In the genomic region with DNA sequence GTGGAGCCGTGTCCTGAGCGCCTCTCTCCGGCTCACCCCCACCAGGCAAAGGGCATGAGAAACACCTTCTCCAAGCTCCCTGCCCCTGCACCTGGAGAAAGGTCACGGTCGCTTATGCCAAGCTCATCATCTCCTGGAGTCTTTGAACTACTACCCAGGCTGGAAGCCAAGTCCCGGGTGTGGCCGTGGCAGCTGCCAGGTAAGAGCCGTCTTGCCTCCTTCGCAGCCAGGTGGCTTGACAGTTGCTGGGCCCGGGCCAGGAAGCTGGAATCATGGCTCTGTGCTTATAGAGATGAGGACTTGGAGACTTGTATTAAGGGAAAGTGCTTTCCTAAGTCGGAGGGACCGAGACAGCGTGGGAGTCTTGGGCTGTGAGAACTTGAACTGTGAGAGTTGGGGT, we compare ENCODE assay signal across 18 mouse cellular contexts. TPM values are rescaled to one million over a fixed set of nuclear protein-coding genes. Genes with fewer than 3 reads are reported as not detected.
A peak's percentile ranks its signal among the peaks of the same experiment; 100 is the strongest.
DNase-seq lines count a peak whose midpoint lies in the region; ATAC-seq and TF ChIP-seq lines count a peak whose summit lies in the region.
"Had no signal": no experiment of that assay in that cellular context is flagged by ENCODE, and none has a peak within 500 bp of the region (broad histone marks: within the 10 kb centered on the region; RNA-seq: fewer than 3 reads in every experiment).

No protein-coding gene starts in this region.

- TF ChIP-seq CTCF in cerebellum, adult 2 months (IDR thresholded peaks at IDR 0.05; ENCODE audit: borderline replicate concordance, insufficient read depth, low read depth, low read length): no peak

- peak; percentile 19 for DNase-seq in kidney, adult 18-20 months
- DNase-seq in cerebellum, adult 2 months: peak; percentile 59 to 71
- DNase-seq in cerebellum, postnatal 36 days: peak; percentile 55 to 68
- DNase-seq in gonadal fat pad, adult 2 months (ENCODE audit: low read depth): peak; percentile 23
- no peak for DNase-seq in layer of hippocampus, adult 9-11 months
- no peak for DNase-seq in adrenal gland, postnatal 36 days
- no peak for DNase-seq in MN1 (ENCODE audit: low spot score)
- DNase-seq: kidney, postnatal 4 days; right cerebral cortex, postnatal 4 days; thymus, postnatal 14 days had no signal

- no peak overlapping the region for H3K4me2 ChIP-seq in kidney, embryonic 15.5 days
- H3K4me2 ChIP-seq: forebrain, embryonic 15.5 days; midbrain, embryonic 11.5 days; stomach, embryonic 15.5 days had no signal

- H3K27me3 ChIP-seq in kidney, embryonic 15.5 days: no peaks in the 10 kb centered on the region
- no peaks in the 10 kb centered on the region for H3K27me3 ChIP-seq in cerebellum, adult 2 months (ENCODE audit: control insufficient read depth, insufficient read depth, low read length)
- H3K27me3 ChIP-seq: forebrain, embryonic 15.5 days; stomach, embryonic 15.5 days had no signal

- no peak overlapping the region for H3K9ac ChIP-seq in kidney, embryonic 15.5 days
- H3K9ac ChIP-seq: forebrain, embryonic 15.5 days; stomach, embryonic 15.5 days had no signal

- no peaks in the 10 kb centered on the region for H3K9me3 ChIP-seq in kidney, embryonic 15.5 days (replicated peaks)
- H3K9me3 ChIP-seq: forebrain, embryonic 15.5 days; stomach, embryonic 15.5 days had no signal

- H3K36me3 ChIP-seq in kidney, embryonic 15.5 days: no peaks in the 10 kb centered on the region
- H3K36me3 ChIP-seq: forebrain, embryonic 15.5 days; stomach, embryonic 15.5 days had no signal

- no peaks in the 10 kb centered on the region for H3K4me1 ChIP-seq in kidney, embryonic 15.5 days
- H3K4me1 ChIP-seq in cerebellum, adult 2 months (ENCODE audit: control insufficient read depth, insufficient read depth, low read length): peaks cover 10% of the 10 kb centered on the region
- H3K4me1 ChIP-seq: stomach, embryonic 15.5 days had no signal

- H3K4me3 ChIP-seq in kidney, embryonic 15.5 days (replicated peaks): no peak overlapping the region
- H3K4me3 ChIP-seq in cerebellum, adult 2 months (replicated peaks; ENCODE audit: insufficient read depth, low read depth, low read length): no peak overlapping the region
- H3K4me3 ChIP-seq: forebrain, embryonic 15.5 days; myocyte; stomach, embryonic 15.5 days had no signal

- ATAC-seq in kidney, embryonic 15.5 days (replicated peaks; ENCODE audit: low FRiP score): no peak
- ATAC-seq: forebrain, embryonic 15.5 days had no signal

- H3K27ac ChIP-seq in kidney, embryonic 15.5 days: no peak overlapping the region
- H3K27ac ChIP-seq in cerebellum, adult 2 months (ENCODE audit: insufficient read depth, low read length): no peak overlapping the region
- H3K27ac ChIP-seq: forebrain, embryonic 15.5 days; stomach, embryonic 15.5 days had no signal

- no peak for TF ChIP-seq POLR2A in cerebellum, adult 2 months (IDR thresholded peaks at IDR 0.05; ENCODE audit: borderline replicate concordance, insufficient read depth, low read length)

- WGBS in kidney, embryonic 15.5 days: 91% methylated on average over 13 of the region's 13 CpGs
- WGBS in cerebellum, adult 2 months: 21% methylated on average over 13 of the region's 13 CpGs

RNA-seq across cellular contexts. Expression of gene Golga7b, which starts 16.4 kb away (rescaled TPM):
- 0.13 and 0.34 TPM in 2 replicates for polyA plus RNA-seq in kidney, embryonic 15.5 days (2015; fragmentation: Nextera tagmentation; extraction: Ambion mirVana)
- 90.4 and 98.9 TPM in 2 replicates for polyA plus RNA-seq in cerebellum, adult 2 months (2012; rRNA removed)
- polyA plus RNA-seq in gonadal fat pad, adult 2 months (2012; rRNA removed): 0.46 and 2.1 TPM in 2 replicates
- 1 to 10 TPM; 1.1 to 1.5 TPM for total RNA-seq in adrenal gland, postnatal 36 days (2021)
- total RNA-seq: hematopoietic stem cell, adult 5-6 weeks had no signal
- polyA plus RNA-seq: liver, embryonic 16.5 days had no signal

RNA-seq across cellular contexts. Expression of gene Sfrp5, which starts 28.9 kb away (rescaled TPM):
- 1.2 and 2.1 TPM in 2 replicates for polyA plus RNA-seq in kidney, embryonic 15.5 days (2015; fragmentation: Nextera tagmentation; extraction: Ambion mirVana)
- 12.7 and 15.3 TPM in 2 replicates for polyA plus RNA-seq in cerebellum, adult 2 months (2012; rRNA removed)
- 10.8 and 92.7 TPM in 2 replicates for polyA plus RNA-seq in gonadal fat pad, adult 2 months (2012; rRNA removed)
- 1 to 10 TPM; 2.5 TPM for total RNA-seq in adrenal gland, postnatal 36 days (2021)
- polyA plus RNA-seq: C2C12 had no signal

Comparison
In these comparisons a context has a peak if more than half of its experiments do, and no peak if none do; other contexts are left out.
1. DNase-seq: peak in kidney, adult 18-20 months (single experiment), cerebellum, adult 2 months (2 of 2), cerebellum, postnatal 36 days (2 of 2) and gonadal fat pad, adult 2 months (single experiment); none in layer of hippocampus, adult 9-11 months (single experiment), adrenal gland, postnatal 36 days (0 of 2) and MN1 (single experiment).
2. RNA of gene Golga7b, which starts 16.4 kb away (polyA plus RNA-seq): 90.4 to 98.9 TPM in cerebellum, adult 2 months; 0.46 to 2.1 TPM in gonadal fat pad, adult 2 months and 0.13 to 0.34 TPM in kidney, embryonic 15.5 days; every median in the first group is over 10 times any median in the second.